8 mouse cellular contexts compared by ENCODE assay signal in the genomic region with DNA sequence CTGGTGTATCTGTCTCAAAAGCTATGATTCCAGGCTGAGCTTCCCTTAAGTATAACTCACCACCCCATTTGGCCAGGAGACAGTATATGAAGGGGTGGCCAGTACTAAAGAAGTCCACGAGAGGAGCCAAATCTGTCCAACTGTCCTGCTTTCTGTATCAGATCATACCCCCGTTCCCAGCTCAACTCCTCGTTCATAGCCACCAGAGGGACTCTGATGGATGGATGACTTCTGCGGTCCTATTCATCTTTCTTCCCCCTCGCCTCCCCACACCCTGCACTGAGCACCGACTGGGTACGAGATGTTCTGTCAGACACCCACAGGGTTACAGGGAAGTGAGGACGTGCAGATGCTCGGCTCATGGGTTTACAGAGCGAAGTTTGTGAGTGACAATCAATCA.
DNase-seq lines count a peak whose midpoint lies in the region; ATAC-seq and TF ChIP-seq lines count a peak whose summit lies in the region.

No protein-coding gene starts in this region.

- no peak overlapping the region for H3K27ac ChIP-seq in forebrain, embryonic 11.5 days (ENCODE audit: low read depth, low read length)
- no peak overlapping the region for H3K27ac ChIP-seq in forebrain, embryonic 12.5 days
- H3K27ac ChIP-seq in testis, adult 2 months (ENCODE audit: control insufficient read depth, insufficient read depth, low read depth, low read length) = no peak overlapping the region
- peak overlapping the region; percentile 34; the same call in 1 of the 2 replicates for H3K27ac ChIP-seq in liver, embryonic 15.5 days (replicated peaks)
- peak overlapping the region; percentile 50 for H3K27ac ChIP-seq in stomach, embryonic 16.5 days (ENCODE audit: low read length)

- H3K9me3 ChIP-seq in forebrain, embryonic 11.5 days (ENCODE audit: control insufficient read depth, low read length) = no peaks in the 10 kb centered on the region
- H3K9me3 ChIP-seq in forebrain, embryonic 12.5 days = no peaks in the 10 kb centered on the region
- no peaks in the 10 kb centered on the region for H3K9me3 ChIP-seq in liver, embryonic 15.5 days (replicated peaks)
- no peaks in the 10 kb centered on the region for H3K9me3 ChIP-seq in stomach, embryonic 16.5 days (replicated peaks; ENCODE audit: control insufficient read depth, low read length)

- no peak for ATAC-seq in forebrain, embryonic 11.5 days (replicated peaks; ENCODE audit: low FRiP score)
- no peak for ATAC-seq in forebrain, embryonic 12.5 days (ENCODE audit: low FRiP score)
- ATAC-seq in liver, embryonic 15.5 days (ENCODE audit: insufficient read depth) = no peak; the same call in 1 of the 2 replicates
- ATAC-seq in stomach, embryonic 16.5 days (ENCODE audit: insufficient read depth, low FRiP score) = no peak
- ATAC-seq in cerebellum, adult (ENCODE audit: insufficient number of reproducible peaks, low FRiP score, low TSS enrichment) = no peak

- H3K9ac ChIP-seq in forebrain, embryonic 11.5 days (ENCODE audit: low read length) = no peak overlapping the region
- no peak overlapping the region for H3K9ac ChIP-seq in forebrain, embryonic 12.5 days
- H3K9ac ChIP-seq in liver, embryonic 15.5 days = no peak overlapping the region
- peak overlapping the region; percentile 40 for H3K9ac ChIP-seq in stomach, embryonic 16.5 days (ENCODE audit: low read length)

- intact Hi-C loops in gastrocnemius, postnatal 14 days (cut with DNase I; ENCODE audit: low total_unique reads) = no loop called here

- no peak for TF ChIP-seq POLR2A in testis, adult 2 months (IDR thresholded peaks at IDR 0.05; ENCODE audit: control insufficient read depth, low read depth, low read length)

- no peak for TF ChIP-seq CTCF in testis, adult 2 months (IDR thresholded peaks at IDR 0.05; ENCODE audit: control insufficient read depth, insufficient read depth, insufficient replicate concordance, low read depth, low read length)

- 85% methylated on average over 10 of the region's 10 CpGs for WGBS in forebrain, embryonic 11.5 days
- 87% methylated on average over 10 of the region's 10 CpGs for WGBS in forebrain, embryonic 12.5 days
- WGBS in liver, embryonic 15.5 days (ENCODE audit: insufficient replicate concordance) = 33% methylated on average over 10 of the region's 10 CpGs
- WGBS in stomach, embryonic 16.5 days = 26% methylated on average over 10 of the region's 10 CpGs

- H3K4me2 ChIP-seq in forebrain, embryonic 11.5 days (ENCODE audit: low read depth, low read length, severe bottlenecking) = no peak overlapping the region
- H3K4me2 ChIP-seq in forebrain, embryonic 12.5 days = no peak overlapping the region
- H3K4me2 ChIP-seq in liver, embryonic 15.5 days = peak overlapping the region; percentile 49
- peak overlapping the region; percentile 47 for H3K4me2 ChIP-seq in stomach, embryonic 16.5 days (ENCODE audit: low read depth, low read length)

- peaks cover 11% of the 10 kb centered on the region for H3K4me1 ChIP-seq in forebrain, embryonic 11.5 days (replicated peaks; ENCODE audit: control insufficient read depth, insufficient read depth, low read length)
- H3K4me1 ChIP-seq in forebrain, embryonic 12.5 days = peaks cover 19% of the 10 kb centered on the region
- no peaks in the 10 kb centered on the region; the same call in 1 of the 2 replicates for H3K4me1 ChIP-seq in testis, adult 2 months (ENCODE audit: control insufficient read depth, insufficient read depth, low read length)
- H3K4me1 ChIP-seq in liver, embryonic 15.5 days (replicated peaks) = peaks cover 29% of the 10 kb centered on the region
- H3K4me1 ChIP-seq in stomach, embryonic 16.5 days (ENCODE audit: control insufficient read depth, insufficient read depth, low read length) = peaks cover 42% of the 10 kb centered on the region

- peak; percentile 37 for DNase-seq in forebrain, embryonic 11.5 days (ENCODE audit: low spot score)
- no peak for DNase-seq in testis, postnatal 14 days (ENCODE audit: low spot score)
- no peak for DNase-seq in gastrocnemius, postnatal 14 days

- H3K36me3 ChIP-seq in forebrain, embryonic 11.5 days (ENCODE audit: control insufficient read depth, insufficient read depth, low read length) = no peaks in the 10 kb centered on the region
- H3K36me3 ChIP-seq in forebrain, embryonic 12.5 days (replicated peaks) = no peaks in the 10 kb centered on the region
- H3K36me3 ChIP-seq in testis, adult 2 months (ENCODE audit: control insufficient read depth, insufficient read depth, low read length) = no peaks in the 10 kb centered on the region
- H3K36me3 ChIP-seq in liver, embryonic 15.5 days (replicated peaks) = no peaks in the 10 kb centered on the region
- no peaks in the 10 kb centered on the region for H3K36me3 ChIP-seq in stomach, embryonic 16.5 days (ENCODE audit: control insufficient read depth, insufficient read depth, low read length)

- H3K4me3 ChIP-seq in forebrain, embryonic 11.5 days (ENCODE audit: low read depth, low read length) = no peak overlapping the region
- H3K4me3 ChIP-seq in forebrain, embryonic 12.5 days (replicated peaks) = no peak overlapping the region
- peak overlapping the region; percentile 45; the same call in 1 of the 2 replicates for H3K4me3 ChIP-seq in testis, adult 2 months (ENCODE audit: control insufficient read depth, low read depth, low read length)
- peak overlapping the region; percentile 30 for H3K4me3 ChIP-seq in liver, embryonic 15.5 days (replicated peaks)
- peak overlapping the region; percentile 30 for H3K4me3 ChIP-seq in stomach, embryonic 16.5 days (replicated peaks; ENCODE audit: low read length)

- no peaks in the 10 kb centered on the region for H3K27me3 ChIP-seq in forebrain, embryonic 11.5 days (ENCODE audit: control insufficient read depth, insufficient read depth, low read length)
- no peaks in the 10 kb centered on the region for H3K27me3 ChIP-seq in forebrain, embryonic 12.5 days
- no peaks in the 10 kb centered on the region for H3K27me3 ChIP-seq in testis, adult 2 months (ENCODE audit: control insufficient read depth, insufficient read depth, low read length)
- H3K27me3 ChIP-seq in liver, embryonic 15.5 days = no peaks in the 10 kb centered on the region
- no peaks in the 10 kb centered on the region for H3K27me3 ChIP-seq in stomach, embryonic 16.5 days (ENCODE audit: control insufficient read depth, insufficient read depth, low read length)

Comparison
In these comparisons a context has a peak if more than half of its experiments do, and no peak if none do; other contexts are left out.
1. H3K27ac ChIP-seq: peak in liver, embryonic 15.5 days (single experiment) and stomach, embryonic 16.5 days (single experiment); none in forebrain, embryonic 11.5 days (single experiment), forebrain, embryonic 12.5 days (single experiment) and testis, adult 2 months (single experiment).
2. H3K4me2 ChIP-seq: peak in liver, embryonic 15.5 days (single experiment) and stomach, embryonic 16.5 days (single experiment); none in forebrain, embryonic 11.5 days (single experiment) and forebrain, embryonic 12.5 days (single experiment).
3. H3K4me3 ChIP-seq: peak in testis, adult 2 months (single experiment), liver, embryonic 15.5 days (single experiment) and stomach, embryonic 16.5 days (single experiment); none in forebrain, embryonic 11.5 days (single experiment) and forebrain, embryonic 12.5 days (single experiment).